In genomic region chr9:71728822-71729311, GRCm38 (mm10) we compare ENCODE assay signal across 13 mouse cellular contexts. TPM values are rescaled to one million over a fixed set of nuclear protein-coding genes. Genes with fewer than 3 reads are reported as not detected.
DNase-seq lines count a peak whose midpoint lies in the region; ATAC-seq and TF ChIP-seq lines count a peak whose summit lies in the region.
"Had no signal": no experiment of that assay in that cellular context is flagged by ENCODE, and none has a peak within 500 bp of the region (broad histone marks: within the 10 kb centered on the region; RNA-seq: fewer than 3 reads in every experiment).

No protein-coding gene starts in this region.

- 0 out of 2 replicates have a peak, but pooled peaks cover 3% of the 10 kb centered on the region for H3K4me1 ChIP-seq in kidney, postnatal 0 days (replicated peaks; ENCODE audit: insufficient read depth, low read length)
- no peaks in the 10 kb centered on the region for H3K4me1 ChIP-seq in midbrain, embryonic 11.5 days (ENCODE audit: control insufficient read depth, insufficient read depth, low read length)
- H3K4me1 ChIP-seq in midbrain, embryonic 10.5 days, result no peaks in the 10 kb centered on the region
- peaks cover 7% of the 10 kb centered on the region for H3K4me1 ChIP-seq in forebrain, embryonic 16.5 days (replicated peaks; ENCODE audit: control insufficient read depth, insufficient read depth, low read length)
- H3K4me1 ChIP-seq: intestine, embryonic 15.5 days had no signal

- no peak for ATAC-seq in kidney, postnatal 0 days (replicated peaks; ENCODE audit: low FRiP score, low read depth)
- no peak for ATAC-seq in midbrain, embryonic 11.5 days (ENCODE audit: low FRiP score)
- peak; percentile 85 for ATAC-seq in forebrain, embryonic 16.5 days
- no peak for ATAC-seq in activated CD4-positive, CD25-positive, alpha-beta regulatory T cell, adult 4 months
- ATAC-seq: intestine, embryonic 15.5 days had no signal

- H3K9ac ChIP-seq in kidney, postnatal 0 days (ENCODE audit: low read depth, low read length), result no peak overlapping the region
- H3K9ac ChIP-seq in midbrain, embryonic 11.5 days (ENCODE audit: low read length), result no peak overlapping the region
- no peak overlapping the region for H3K9ac ChIP-seq in forebrain, embryonic 16.5 days (replicated peaks; ENCODE audit: low read depth, low read length)
- H3K9ac ChIP-seq: embryonic facial prominence, embryonic 15.5 days; intestine, embryonic 15.5 days had no signal

- 82% methylated on average over 5 of the region's 5 CpGs for WGBS in kidney, postnatal 0 days
- 78% methylated on average over 5 of the region's 5 CpGs for WGBS in midbrain, embryonic 11.5 days
- 79% methylated on average over 5 of the region's 5 CpGs for WGBS in midbrain, embryonic 10.5 days
- 15% methylated on average over 5 of the region's 5 CpGs for WGBS in forebrain, embryonic 16.5 days

- H3K9me3 ChIP-seq in kidney, postnatal 0 days (replicated peaks; ENCODE audit: low read length), result no peaks in the 10 kb centered on the region
- no peaks in the 10 kb centered on the region for H3K9me3 ChIP-seq in midbrain, embryonic 11.5 days (ENCODE audit: control insufficient read depth, low read length)
- H3K9me3 ChIP-seq in midbrain, embryonic 10.5 days (replicated peaks), result no peaks in the 10 kb centered on the region
- no peaks in the 10 kb centered on the region for H3K9me3 ChIP-seq in forebrain, embryonic 16.5 days (ENCODE audit: control insufficient read depth, low read length)
- H3K9me3 ChIP-seq: embryonic facial prominence, embryonic 15.5 days; intestine, embryonic 15.5 days had no signal

- H3K27ac ChIP-seq in kidney, postnatal 0 days, result 0 out of 2 replicates have a peak overlapping the region, but pooled peaks have one; percentile 13
- H3K27ac ChIP-seq in midbrain, embryonic 11.5 days (ENCODE audit: low read depth, low read length), result no peak overlapping the region
- no peak overlapping the region for H3K27ac ChIP-seq in midbrain, embryonic 10.5 days (replicated peaks)
- H3K27ac ChIP-seq in forebrain, embryonic 16.5 days (ENCODE audit: low read length), result no peak overlapping the region
- H3K27ac ChIP-seq: embryonic facial prominence, embryonic 15.5 days; intestine, embryonic 15.5 days; layer of hippocampus, adult 2 months had no signal

- no peaks in the 10 kb centered on the region for H3K27me3 ChIP-seq in kidney, postnatal 0 days (ENCODE audit: insufficient read depth, low read length)
- H3K27me3 ChIP-seq in midbrain, embryonic 11.5 days (ENCODE audit: control insufficient read depth, insufficient read depth, low read length), result no peaks in the 10 kb centered on the region
- H3K27me3 ChIP-seq in midbrain, embryonic 10.5 days (ENCODE audit: low read depth, poor library complexity, severe bottlenecking), result no peaks in the 10 kb centered on the region
- H3K27me3 ChIP-seq in forebrain, embryonic 16.5 days (replicated peaks; ENCODE audit: control insufficient read depth, insufficient read depth, low read length), result no peaks in the 10 kb centered on the region
- H3K27me3 ChIP-seq: CH12.LX; embryonic facial prominence, embryonic 15.5 days; intestine, embryonic 15.5 days had no signal

- no peak overlapping the region for H3K4me2 ChIP-seq in kidney, postnatal 0 days (ENCODE audit: low read length)
- no peak overlapping the region for H3K4me2 ChIP-seq in midbrain, embryonic 11.5 days
- H3K4me2 ChIP-seq in forebrain, embryonic 16.5 days (ENCODE audit: low read length), result no peak overlapping the region
- H3K4me2 ChIP-seq: embryonic facial prominence, embryonic 15.5 days; intestine, embryonic 15.5 days had no signal

- peaks cover 17% of the 10 kb centered on the region for H3K36me3 ChIP-seq in kidney, postnatal 0 days (ENCODE audit: insufficient read depth, low read length)
- H3K36me3 ChIP-seq in midbrain, embryonic 11.5 days (ENCODE audit: control insufficient read depth, insufficient read depth, low read length), result no peaks in the 10 kb centered on the region
- H3K36me3 ChIP-seq in midbrain, embryonic 10.5 days, result no peaks in the 10 kb centered on the region
- H3K36me3 ChIP-seq in forebrain, embryonic 16.5 days (ENCODE audit: control insufficient read depth, insufficient read depth), result no peaks in the 10 kb centered on the region
- H3K36me3 ChIP-seq: embryonic facial prominence, embryonic 15.5 days had no signal

- TF ChIP-seq CTCF in kidney, postnatal 0 days (IDR thresholded peaks at IDR 0.05; ENCODE audit: low read depth), result no peak

- H3K4me3 ChIP-seq in kidney, postnatal 0 days (replicated peaks; ENCODE audit: low read depth, low read length), result no peak overlapping the region
- H3K4me3 ChIP-seq in midbrain, embryonic 11.5 days (ENCODE audit: low read depth, low read length), result no peak overlapping the region
- no peak overlapping the region for H3K4me3 ChIP-seq in midbrain, embryonic 10.5 days
- H3K4me3 ChIP-seq in forebrain, embryonic 16.5 days (replicated peaks; ENCODE audit: low read length), result no peak overlapping the region
- H3K4me3 ChIP-seq: embryonic facial prominence, embryonic 15.5 days; intestine, embryonic 15.5 days; layer of hippocampus, adult 2 months had no signal

- no peak for DNase-seq in kidney, postnatal 0 days (ENCODE audit: low spot score)
- DNase-seq in kidney, adult 11 months, result no peak
- DNase-seq in midbrain, embryonic 11.5 days (ENCODE audit: low spot score, missing footprints), result peak; percentile 60
- DNase-seq in midbrain, embryonic 10.5 days (ENCODE audit: low spot score), result no peak
- peak; percentile 84 to 92 for DNase-seq in cerebellum, adult 18-20 months
- no peak for DNase-seq in gastrocnemius, postnatal 25 days
- DNase-seq: adrenal gland, postnatal 14 days had no signal

RNA-seq across cellular contexts. Expression of gene Cgnl1, which starts 42.5 kb away (rescaled TPM):
- 33.8 and 37.9 TPM in 2 replicates for polyA plus RNA-seq in kidney, postnatal 0 days (2015; fragmentation: Nextera tagmentation; extraction: Ambion mirVana)
- polyA plus RNA-seq in midbrain, embryonic 11.5 days (2014; fragmentation: Nextera tagmentation; extraction: Ambion mirVana), result 4.2 and 4.6 TPM in 2 replicates
- polyA plus RNA-seq in midbrain, embryonic 10.5 days (2016; fragmentation: Nextera tagmentation; extraction: Ambion mirVana), result 6.3 and 6.5 TPM in 2 replicates
- polyA plus RNA-seq in forebrain, embryonic 16.5 days (2015; fragmentation: Nextera tagmentation; extraction: Ambion mirVana), result 4.3 and 4.4 TPM in 2 replicates
- polyA plus RNA-seq in activated CD4-positive, CD25-positive, alpha-beta regulatory T cell, adult 4 months (2017; shearing (Covaris generic)), result not detected
- total RNA-seq in gastrocnemius, postnatal 25 days (2021), result 10 to 100 TPM in 1 of 2 experiments, 1 to 10 TPM in 1; 6.6 to 12.2 TPM
- total RNA-seq: CH12.LX had no signal

Comparison
In these comparisons a context has a peak if more than half of its experiments do, and no peak if none do; other contexts are left out.
1. DNase-seq: peak in midbrain, embryonic 11.5 days (single experiment) and cerebellum, adult 18-20 months (2 of 2); none in kidney, postnatal 0 days (single experiment), kidney, adult 11 months (single experiment), midbrain, embryonic 10.5 days (single experiment) and gastrocnemius, postnatal 25 days (single experiment).